Mouse (Mus musculus) liver, embryonic 14.5 days (tissue): Measurements from ENCODE around the gene Abhd16a. TPM values are rescaled to one million over a fixed set of nuclear protein-coding genes. Genes with fewer than 3 reads are reported as not detected.

ENCODE experiments used
- ATAC-seq: fragments of 200-750 bp; cut with Nextera tagmentation; 2 replicates; pipeline ENCODE4 v1.8.0; 2017; ENCODE audit warnings: moderate number of reproducible peaks, mild to moderate bottlenecking, moderate library complexity; ENCODE audit not compliant: insufficient read depth
- DNase-seq, 3 experiments: peaks; one replicate each; pipeline ENCODE4 v3.0.0-alpha.2; 2012 to 2013; ENCODE audit warnings: low read depth in 3 of 3, low spot score in 3 of 3
- H3K27ac ChIP-seq: fragments of 300-500 bp; sonication (generic); 2 replicates; pipeline ENCODE4 v1.5.1; 2014; ENCODE audit warnings: moderate library complexity, mild to moderate bottlenecking, control low read depth, inconsistent platforms
- H3K27me3 ChIP-seq: fragments of 300-500 bp; sonication (generic); 2 replicates; pipeline ENCODE4 v1.6.1; 2014; ENCODE audit warnings: mild to moderate bottlenecking, low read length, moderate library complexity; ENCODE audit not compliant: control insufficient read depth, insufficient read depth
- H3K36me3 ChIP-seq: fragments of 300-500 bp; sonication (generic); replicated peaks from 2 replicates; pipeline ENCODE4 v1.6.1; 2014; ENCODE audit warnings: low read depth; ENCODE audit not compliant: control insufficient read depth, insufficient read depth
- H3K4me1 ChIP-seq, 2 experiments: fragments of 200-500 bp in 1 of 2; fragments of 300-500 bp in 1 of 2; sonication (generic) in 1 of 2; replicated peaks; 2 replicates each; pipeline ENCODE4 v1.6.1; 2012 to 2014; ENCODE audit warnings: antibody characterized with exemption in 1 of 2, inconsistent platforms in 1 of 2, low read length in 1 of 2; ENCODE audit not compliant: control insufficient read depth in 2 of 2, insufficient read depth in 2 of 2
- H3K4me2 ChIP-seq: fragments of 300-500 bp; sonication (generic); 2 replicates; pipeline ENCODE4 v1.6.1; 2014; ENCODE audit warnings: low read depth, mild to moderate bottlenecking, control low read depth, moderate library complexity
- H3K4me3 ChIP-seq, 2 experiments: fragments of 200-500 bp in 1 of 2; fragments of 300-500 bp in 1 of 2; sonication (generic) in 1 of 2; 2 replicates each; pipeline ENCODE4 v1.5.1; 2012 to 2014; ENCODE audit warnings: low read depth in 2 of 2, low read length in 2 of 2, mild to moderate bottlenecking in 2 of 2, control low read depth in 1 of 2, inconsistent platforms in 1 of 2, moderate library complexity in 1 of 2; ENCODE audit not compliant: insufficient read depth in 1 of 2
- H3K9ac ChIP-seq: fragments of 300-500 bp; sonication (generic); replicated peaks from 2 replicates; pipeline ENCODE4 v1.6.1; 2014; ENCODE audit warnings: mild to moderate bottlenecking, control low read depth, moderate library complexity
- H3K9me3 ChIP-seq: fragments of 300-500 bp; sonication (generic); 2 replicates; pipeline ENCODE4 v1.6.1; 2016; ENCODE audit warnings: low read length, mixed read lengths; ENCODE audit not compliant: control insufficient read depth
- CTCF ChIP-seq: IDR thresholded peaks from 2 replicates; pipeline ENCODE4 v1.5.1; 2016; ENCODE audit warnings: antibody characterized with exemption, low read depth, control low read depth
- EP300 ChIP-seq: IDR thresholded peaks from 2 replicates; pipeline ENCODE4 v1.6.1; 2016; ENCODE audit warnings: antibody characterized with exemption, low read depth
- WGBS: fragments of 180-500 bp; shearing (Covaris S2); extraction: QIAGEN DNeasy Blood & Tissue Kit; methylation state at CpG from one replicate; pipeline ENCODE4 v1.1.7; 2014; ENCODE audit not compliant: insufficient replicate concordance; 5-methylcytosine and 5-hydroxymethylcytosine counted together
- polyA plus RNA-seq, 2 experiments: library from polyadenylated mRNA; depleted of rRNA in 1 of 2; stranded (reverse) in 1 of 2; unstranded in 1 of 2; fragments of >200 nt; fragmentation: Nextera tagmentation in 1 of 2; extraction: Ambion mirVana in 1 of 2; gene quantifications; 2 replicates each; pipeline versions ENCODE4 v1.2.1 to v1.2.3; 2012 to 2014

The Abhd16a gene
- polyA plus RNA-seq, 2 experiments = 30.0 to 42.3 TPM

GRCm38 (mm10) chr17:35055691-35056495, 33.2 kb upstream of the Abhd16a start:
- no peaks in the 10 kb centered on the region for H3K9me3 ChIP-seq
- no peak overlapping the region for H3K27ac ChIP-seq
- no peak overlapping the region for H3K9ac ChIP-seq
- TF ChIP-seq CTCF (no peak), EP300 (no peak)
- peaks cover 40% of the 10 kb centered on the region for H3K36me3 ChIP-seq
- ATAC-seq (no peak), DNase-seq (no peak)
- no peak overlapping the region for H3K4me3 ChIP-seq
- no peaks in the 10 kb centered on the region for H3K27me3 ChIP-seq
- WGBS = 80% methylated on average over 7 of the region's 7 CpGs
- no peak overlapping the region for H3K4me2 ChIP-seq
- H3K4me1 ChIP-seq = peaks cover 13 to 18% of the 10 kb centered on the region in 2 experiments

- no peak overlapping the region for H3K9ac ChIP-seq
- ATAC-seq = peak; percentile 16; the same call in 1 of the 2 replicates
- WGBS = 21% methylated on average over 3 of the region's 3 CpGs
- no peaks in the 10 kb centered on the region for H3K9me3 ChIP-seq
- TF ChIP-seq CTCF = no peak
- TF ChIP-seq EP300 = no peak
- H3K4me1 ChIP-seq = peaks cover 6 to 12% of the 10 kb centered on the region in 2 experiments
- DNase-seq = no peak
- peaks cover 39% of the 10 kb centered on the region for H3K36me3 ChIP-seq
- no peak overlapping the region for H3K27ac ChIP-seq
- H3K4me2 ChIP-seq = no peak overlapping the region
- H3K4me3 ChIP-seq = no peak overlapping the region
- H3K27me3 ChIP-seq = no peaks in the 10 kb centered on the region
These were observed 32.0 kb upstream of the Abhd16a start for GRCm38 (mm10) chr17:35057090-35057489.

GRCm38 (mm10) chr17:35058316-35058715, 30.7 kb upstream of the Abhd16a start:
- Histone ChIP-seq H3K4me2 (no peak overlapping the region; the same call in 1 of the 2 replicates), H3K9me3 (no peaks in the 10 kb centered on the region), H3K27ac (no peak overlapping the region), H3K4me3 (no peak overlapping the region), H3K27me3 (no peaks in the 10 kb centered on the region; the same call in 1 of the 2 replicates), H3K9ac (no peak overlapping the region), H3K4me1 (peaks cover 4 to 8% of the 10 kb centered on the region in 2 experiments; a peak in 3 of 4 replicates), H3K36me3 (peaks cover 27% of the 10 kb centered on the region)
- DNase-seq (no peak), ATAC-seq (no peak)
- TF ChIP-seq CTCF (no peak), EP300 (no peak)
- 63% methylated on average over 9 of the region's 9 CpGs for WGBS

GRCm38 (mm10) chr17:35058911-35059892, 29.9 kb upstream of the Abhd16a start, which contains the start of gene Ddah2:
Gene Ddah2, plus strand, starts transcription at chr17:35059035.
- under 1% methylated on average over 57 of the region's 57 CpGs for WGBS
- peaks cover 18% of the 10 kb centered on the region for H3K36me3 ChIP-seq
- DNase-seq = no peak

More at GRCm38 (mm10) chr17:35058911-35059892, 29.9 kb upstream of the Abhd16a start, which contains the start of gene Ddah2:
- TF ChIP-seq EP300 (0 out of 2 replicates have a peak, but pooled peaks have one; percentile 6), CTCF (peak; percentile 93)
- Histone ChIP-seq H3K4me1 (peaks cover 4 to 8% of the 10 kb centered on the region in 2 experiments; a peak in 3 of 4 replicates), H3K4me2 (peak within 1 kb of the TSS; percentile 86), H3K27me3 (peaks cover 4% of the 10 kb centered on the region), H3K27ac (no peak within 1 kb of the TSS), H3K9ac (peak within 1 kb of the TSS; percentile 35), H3K4me3 (peak within 1 kb of the TSS; percentile 49 to 60), H3K9me3 (no peaks in the 10 kb centered on the region)
- ATAC-seq = peak; percentile 70
